Mouse (Mus musculus): ENCODE results near the gene Slc5a6. TPM values are rescaled to one million over a fixed set of nuclear protein-coding genes. Genes with fewer than 3 reads are reported as not detected.
A peak's percentile ranks its signal among the peaks of the same experiment; 100 is the strongest.

Slc5a6 gene
- polyA plus RNA-seq (2015; fragmentation: Nextera tagmentation; extraction: Ambion mirVana): 9.4 and 9.5 TPM in 2 replicates

DNA sequence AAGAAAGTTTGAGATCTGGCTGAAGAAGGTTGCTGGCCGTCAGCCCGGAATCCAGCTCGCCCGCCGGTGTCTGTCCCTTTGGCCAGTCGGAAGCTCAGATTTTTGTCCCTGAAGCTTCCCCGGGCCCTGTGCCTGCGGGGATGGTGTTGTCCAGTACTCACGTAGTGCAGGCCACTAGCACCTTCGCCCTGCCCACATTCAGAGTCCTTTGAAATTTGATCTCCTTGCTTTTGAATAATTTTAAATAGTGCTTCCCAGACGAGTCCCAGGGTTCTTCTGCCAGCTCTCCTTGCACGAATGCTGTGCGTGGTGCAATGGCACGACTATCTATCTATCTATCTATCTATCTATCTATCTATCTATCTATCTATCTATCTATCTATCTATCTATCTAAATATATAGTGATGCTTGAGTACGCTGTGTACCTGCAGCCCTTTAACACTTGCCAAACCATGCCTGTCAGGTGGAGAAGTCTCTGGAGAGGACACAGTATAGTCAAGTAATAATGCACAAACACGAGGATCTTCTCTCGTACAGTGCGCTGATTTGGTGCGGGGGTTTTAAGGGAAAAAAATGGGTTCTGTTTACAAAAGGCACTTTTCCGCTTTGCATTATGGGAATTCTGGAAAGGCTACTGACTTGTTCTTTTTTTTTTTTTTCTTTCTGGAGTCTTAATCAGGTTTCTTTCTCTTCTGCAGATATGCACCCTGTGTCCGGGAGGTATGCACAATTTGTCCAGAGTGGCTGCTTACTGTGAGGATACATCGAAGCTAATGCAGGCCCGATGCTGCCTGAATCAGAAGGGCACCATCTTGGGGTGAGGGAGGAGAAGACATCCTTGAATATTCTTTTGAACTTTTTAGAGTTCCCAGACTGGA lies at the start of gene Slc5a6:
Gene Slc5a6 (minus strand): TSS at position 162 of the 879 bp plus-strand sequence.
- peak within 1 kb of the TSS; percentile 100 for H3K27ac ChIP-seq (ENCODE audit: low read length)
- H3K4me1 ChIP-seq (ENCODE audit: control insufficient read depth, insufficient read depth, low read length): peaks cover 11% of the 10 kb centered on the region
- WGBS: under 1% methylated on average over 23 of the region's 23 CpGs
- peak; percentile 46 for ATAC-seq (replicated peaks; ENCODE audit: extremely low read depth, insufficient read depth, low FRiP score)
- peak within 1 kb of the TSS; percentile 90 for H3K4me2 ChIP-seq (ENCODE audit: low read depth, low read length)
- H3K27me3 ChIP-seq (ENCODE audit: control insufficient read depth, insufficient read depth, low read length): no peaks in the 10 kb centered on the region
- 0 out of 2 replicates have a peak, but pooled peaks cover 3% of the 10 kb centered on the region for H3K36me3 ChIP-seq (ENCODE audit: control insufficient read depth, insufficient read depth)
- H3K9me3 ChIP-seq (replicated peaks; ENCODE audit: control insufficient read depth, low read length): no peaks in the 10 kb centered on the region
- H3K4me3 ChIP-seq (ENCODE audit: low read length): peak within 1 kb of the TSS; percentile 87
- peak within 1 kb of the TSS; percentile 95 for H3K9ac ChIP-seq (ENCODE audit: low read length)

DNA sequence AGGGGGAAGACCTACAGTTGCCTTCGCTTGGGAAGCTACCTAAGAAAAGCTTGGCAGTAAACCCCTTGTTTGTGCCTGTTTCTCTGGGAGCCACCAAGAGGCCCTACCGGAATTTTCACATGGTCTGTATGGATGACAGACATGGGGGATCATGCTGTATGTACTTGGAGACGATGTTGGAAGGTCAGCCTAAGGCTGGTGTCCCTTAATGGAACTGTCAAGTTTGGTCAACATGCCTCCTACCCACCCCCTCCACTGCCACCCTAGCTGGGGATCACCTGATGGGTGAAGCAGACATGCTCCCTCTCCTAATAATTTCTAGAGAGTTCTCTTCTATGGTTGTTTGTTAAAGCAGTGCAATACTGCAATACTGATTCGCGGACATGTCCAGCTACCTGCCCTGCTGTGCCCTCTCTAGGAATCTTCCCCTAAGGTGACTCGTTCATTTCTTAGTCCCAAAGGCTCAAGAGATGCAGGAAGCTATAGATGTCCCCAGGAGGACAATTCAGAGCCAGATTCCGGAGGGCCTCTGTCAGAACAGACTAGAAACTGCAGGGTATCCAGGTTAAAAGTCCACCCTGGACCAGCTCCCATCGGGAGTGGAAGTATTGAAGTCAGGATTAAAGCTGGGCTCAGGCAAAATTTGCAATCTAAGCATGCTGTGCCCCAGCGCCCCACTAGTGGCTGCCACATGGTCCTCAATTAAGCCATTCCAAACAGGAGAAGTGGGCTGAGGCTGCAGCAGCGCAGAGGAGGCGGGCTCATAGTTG lies 47.2 kb upstream of the Slc5a6 start:
- Histone ChIP-seq H3K9me3 (replicated peaks; ENCODE audit: control insufficient read depth, low read length) (no peaks in the 10 kb centered on the region; the same call in 1 of the 2 replicates), H3K27me3 (ENCODE audit: control insufficient read depth, insufficient read depth, low read length) (peaks cover 75% of the 10 kb centered on the region), H3K36me3 (ENCODE audit: control insufficient read depth, insufficient read depth) (no peaks in the 10 kb centered on the region), H3K4me2 (ENCODE audit: low read depth, low read length) (peak overlapping the region; percentile 77), H3K4me1 (ENCODE audit: control insufficient read depth, insufficient read depth, low read length) (peaks cover 26% of the 10 kb centered on the region), H3K9ac (ENCODE audit: low read length) (peak overlapping the region; percentile 53), H3K4me3 (ENCODE audit: low read length) (peak overlapping the region; percentile 54), H3K27ac (ENCODE audit: low read length) (no peak overlapping the region)
- WGBS: 34% methylated on average over 11 of the region's 11 CpGs
- ATAC-seq (replicated peaks; ENCODE audit: extremely low read depth, insufficient read depth, low FRiP score): no peak

- Histone ChIP-seq H3K4me3 (ENCODE audit: low read length) (peak overlapping the region; percentile 54), H3K9me3 (replicated peaks; ENCODE audit: control insufficient read depth, low read length) (no peaks in the 10 kb centered on the region; the same call in 1 of the 2 replicates), H3K27me3 (ENCODE audit: control insufficient read depth, insufficient read depth, low read length) (peaks cover 84% of the 10 kb centered on the region), H3K9ac (ENCODE audit: low read length) (peak overlapping the region; percentile 53), H3K36me3 (ENCODE audit: control insufficient read depth, insufficient read depth) (no peaks in the 10 kb centered on the region), H3K4me2 (ENCODE audit: low read depth, low read length) (peak overlapping the region; percentile 77), H3K27ac (ENCODE audit: low read length) (no peak overlapping the region), H3K4me1 (ENCODE audit: control insufficient read depth, insufficient read depth, low read length) (peaks cover 26% of the 10 kb centered on the region)
- ATAC-seq (replicated peaks; ENCODE audit: extremely low read depth, insufficient read depth, low FRiP score): peak; percentile 61
- under 1% methylated on average over 59 of the region's 59 CpGs for WGBS
Measured at GRCm38 (mm10) chr5:31094799-31095691, 46.3 kb upstream of the Slc5a6 start.

GRCm38 (mm10) chr5:31094100-31094798 lies 45.5 kb upstream of the Slc5a6 start:
- 3% methylated on average over 29 of the region's 29 CpGs for whole genome bisulfite sequencing
- Histone ChIP-seq H3K36me3 (ENCODE audit: control insufficient read depth, insufficient read depth) (no peaks in the 10 kb centered on the region), H3K4me2 (ENCODE audit: low read depth, low read length) (peak overlapping the region; percentile 77), H3K4me1 (ENCODE audit: control insufficient read depth, insufficient read depth, low read length) (peaks cover 26% of the 10 kb centered on the region), H3K9ac (ENCODE audit: low read length) (peak overlapping the region; percentile 53), H3K4me3 (ENCODE audit: low read length) (peak overlapping the region; percentile 54), H3K27ac (ENCODE audit: low read length) (no peak overlapping the region), H3K9me3 (replicated peaks; ENCODE audit: control insufficient read depth, low read length) (no peaks in the 10 kb centered on the region; the same call in 1 of the 2 replicates), H3K27me3 (ENCODE audit: control insufficient read depth, insufficient read depth, low read length) (peaks cover 90% of the 10 kb centered on the region)
- ATAC-seq (replicated peaks; ENCODE audit: extremely low read depth, insufficient read depth, low FRiP score): no peak

DNA sequence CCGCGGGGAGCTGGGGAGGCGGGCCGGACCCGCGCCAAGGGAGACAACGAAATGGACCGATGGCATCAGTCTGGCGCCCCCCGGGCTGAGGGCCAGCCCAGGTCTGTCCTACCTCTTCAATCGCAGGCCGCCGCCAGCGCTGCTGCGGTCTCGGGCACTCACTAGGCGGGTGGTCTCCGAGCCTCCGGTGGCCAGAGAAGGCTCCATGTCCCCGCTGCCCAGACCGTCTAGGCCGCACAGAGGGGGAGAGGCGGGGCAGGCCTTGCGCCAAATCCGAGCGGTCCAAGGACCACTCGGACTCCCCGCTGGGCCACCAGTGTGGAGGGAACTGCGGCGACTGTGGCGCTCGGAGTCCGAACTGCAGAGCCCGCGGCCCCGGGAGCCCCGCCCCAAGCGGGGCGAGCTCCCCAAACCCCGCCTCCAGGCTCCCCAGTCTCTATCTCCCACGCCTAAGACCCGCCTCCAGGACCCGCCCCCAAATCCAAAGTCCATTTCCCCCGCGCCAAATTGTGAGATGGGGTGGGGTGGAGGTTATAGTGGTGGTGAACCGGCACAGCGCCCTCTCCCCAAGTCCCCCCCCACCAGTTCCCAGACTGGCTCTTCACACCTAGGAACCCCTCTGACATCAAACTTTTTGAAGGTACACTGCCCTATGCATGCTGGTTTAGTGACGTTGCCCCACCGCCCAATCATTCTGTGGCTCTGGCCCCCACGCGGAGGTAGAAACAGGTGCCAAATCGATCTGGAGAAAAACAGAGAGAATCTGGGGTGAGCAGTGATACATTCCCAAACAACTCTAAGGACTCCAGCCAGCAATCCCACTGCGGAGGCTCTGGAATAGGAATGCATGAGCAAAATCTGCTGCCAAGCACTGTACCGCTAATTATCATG lies 44.7 kb upstream of the Slc5a6 start:
- peak overlapping the region; percentile 77 for H3K4me2 ChIP-seq (ENCODE audit: low read depth, low read length)
- peaks cover 92% of the 10 kb centered on the region for H3K27me3 ChIP-seq (ENCODE audit: control insufficient read depth, insufficient read depth, low read length)
- H3K36me3 ChIP-seq (ENCODE audit: control insufficient read depth, insufficient read depth): no peaks in the 10 kb centered on the region
- under 1% methylated on average over 48 of the region's 54 CpGs for WGBS
- H3K9me3 ChIP-seq (replicated peaks; ENCODE audit: control insufficient read depth, low read length): no peaks in the 10 kb centered on the region; the same call in 1 of the 2 replicates
- ATAC-seq (replicated peaks; ENCODE audit: extremely low read depth, insufficient read depth, low FRiP score): peak; percentile 18; the same call in 1 of the 2 replicates
- H3K9ac ChIP-seq (ENCODE audit: low read length): peak overlapping the region; percentile 52
- no peak overlapping the region for H3K27ac ChIP-seq (ENCODE audit: low read length)
- peaks cover 26% of the 10 kb centered on the region for H3K4me1 ChIP-seq (ENCODE audit: control insufficient read depth, insufficient read depth, low read length)
- peak overlapping the region; percentile 54 for H3K4me3 ChIP-seq (ENCODE audit: low read length)

DNA sequence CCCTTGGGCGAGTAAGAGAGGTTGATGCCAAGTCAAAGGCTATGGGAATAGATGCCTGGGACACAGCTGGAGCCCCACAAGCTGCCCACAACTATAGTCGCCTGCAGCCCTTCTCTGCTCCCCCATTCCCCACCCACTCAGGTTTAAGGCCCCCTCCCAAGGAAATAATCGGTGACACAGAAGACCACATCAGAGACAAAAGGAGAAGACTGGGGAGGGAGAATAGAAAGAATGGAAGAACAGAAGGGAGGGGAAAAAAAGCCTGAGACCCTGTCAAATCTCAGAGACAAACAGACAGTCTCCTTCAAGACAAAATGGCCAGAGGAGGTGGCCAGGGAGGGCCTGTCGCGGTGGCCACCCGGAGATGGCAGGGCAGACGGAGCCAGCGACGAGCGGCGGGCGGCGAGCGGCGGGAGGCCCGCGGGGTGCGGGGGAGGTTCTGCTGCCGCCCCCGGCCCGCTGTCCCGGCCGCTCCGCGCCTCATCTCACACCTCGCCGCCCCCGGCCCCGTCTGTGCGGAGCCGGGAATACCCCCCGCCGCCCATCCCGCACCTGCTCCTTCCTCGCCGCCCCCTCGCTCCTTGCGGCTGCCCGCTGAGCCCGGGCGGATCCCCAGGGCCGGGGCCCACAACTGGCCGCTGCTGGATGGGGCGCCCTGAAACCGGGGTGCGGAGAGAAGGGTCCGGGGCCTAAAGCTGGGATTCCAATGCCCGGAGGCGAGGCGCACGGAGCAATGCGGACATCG lies 43.7 kb upstream of the Slc5a6 start:
- H3K9me3 ChIP-seq (replicated peaks; ENCODE audit: control insufficient read depth, low read length): no peaks in the 10 kb centered on the region
- peaks cover 91% of the 10 kb centered on the region for H3K27me3 ChIP-seq (ENCODE audit: control insufficient read depth, insufficient read depth, low read length)
- peak overlapping the region; percentile 54 for H3K4me3 ChIP-seq (ENCODE audit: low read length)
- ATAC-seq (replicated peaks; ENCODE audit: extremely low read depth, insufficient read depth, low FRiP score): no peak
- H3K9ac ChIP-seq (ENCODE audit: low read length): peak overlapping the region; percentile 52
- H3K4me1 ChIP-seq (ENCODE audit: control insufficient read depth, insufficient read depth, low read length): peaks cover 26% of the 10 kb centered on the region
- WGBS: 5% methylated on average over 42 of the region's 53 CpGs
- no peaks in the 10 kb centered on the region for H3K36me3 ChIP-seq (ENCODE audit: control insufficient read depth, insufficient read depth)
- H3K27ac ChIP-seq (ENCODE audit: low read length): no peak overlapping the region
- H3K4me2 ChIP-seq (ENCODE audit: low read depth, low read length): peak overlapping the region; percentile 77

DNA sequence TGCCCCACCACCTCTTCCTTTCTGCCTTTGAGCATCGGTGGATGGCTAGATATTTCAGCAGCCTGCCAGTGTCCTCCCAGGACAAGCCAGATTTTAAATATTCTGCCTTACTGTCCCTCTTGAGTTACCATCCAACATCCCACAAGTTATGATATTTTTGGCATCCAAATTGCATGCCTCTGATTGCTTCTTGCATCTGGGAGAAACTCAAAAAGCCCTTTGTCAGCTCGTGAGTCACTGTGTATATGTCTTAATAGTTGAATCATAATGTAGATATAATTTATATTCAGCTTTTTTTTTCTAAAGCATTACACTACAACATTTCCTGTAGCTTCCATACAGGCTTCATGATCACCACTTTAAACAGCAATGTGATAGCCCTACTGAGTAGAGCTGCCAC lies 38.4 kb upstream of the Slc5a6 start:
- ATAC-seq (replicated peaks; ENCODE audit: extremely low read depth, insufficient read depth, low FRiP score): no peak
- Histone ChIP-seq H3K9me3 (replicated peaks; ENCODE audit: control insufficient read depth, low read length) (no peaks in the 10 kb centered on the region), H3K4me2 (ENCODE audit: low read depth, low read length) (no peak overlapping the region), H3K4me3 (ENCODE audit: low read length) (no peak overlapping the region), H3K36me3 (ENCODE audit: control insufficient read depth, insufficient read depth) (no peaks in the 10 kb centered on the region), H3K9ac (ENCODE audit: low read length) (no peak overlapping the region), H3K27ac (ENCODE audit: low read length) (no peak overlapping the region), H3K27me3 (ENCODE audit: control insufficient read depth, insufficient read depth, low read length) (peaks cover 43% of the 10 kb centered on the region), H3K4me1 (ENCODE audit: control insufficient read depth, insufficient read depth, low read length) (peaks cover 19% of the 10 kb centered on the region)
- WGBS: 67% methylated on average over 2 of the region's 2 CpGs

Data from heart, embryonic 16.5 days (tissue).